Mouse (Mus musculus): ENCODE measurements around the gene Myo15b. TPM values are rescaled to one million over a fixed set of nuclear protein-coding genes. Genes with fewer than 3 reads are reported as not detected.

Myo15b gene
- polyA plus RNA-seq, 1 experiment from 2014 or later: 16.5 TPM

GRCm38 (mm10) chr11:115821001-115821400 lies 37.2 kb upstream of the Myo15b start:
- ATAC-seq (replicated peaks; ENCODE audit: low FRiP score, low read depth) (no peak), DNase-seq (ENCODE audit: low spot score) (no peak)
- H3K36me3 ChIP-seq (ENCODE audit: insufficient read depth, low read length): peaks cover 28% of the 10 kb centered on the region; the same call in 1 of the 2 replicates
- H3K4me3 ChIP-seq (replicated peaks; ENCODE audit: low read depth, low read length): no peak overlapping the region
- H3K4me2 ChIP-seq (ENCODE audit: low read length): no peak overlapping the region
- H3K4me1 ChIP-seq (replicated peaks; ENCODE audit: insufficient read depth, low read length): peaks cover 4% of the 10 kb centered on the region; the same call in 1 of the 2 replicates
- peak overlapping the region; percentile 57; the same call in 1 of the 2 replicates for H3K27ac ChIP-seq
- H3K9ac ChIP-seq (ENCODE audit: low read depth, low read length): peak overlapping the region; percentile 35; the same call in 1 of the 2 replicates
- 65% methylated on average over 4 of the region's 4 CpGs for WGBS
- H3K27me3 ChIP-seq (ENCODE audit: insufficient read depth, low read length): no peaks in the 10 kb centered on the region
- TF ChIP-seq CTCF (IDR thresholded peaks at IDR 0.05; ENCODE audit: low read depth): no peak
- no peaks in the 10 kb centered on the region for H3K9me3 ChIP-seq (replicated peaks; ENCODE audit: low read length)

GRCm38 (mm10) chr11:115823774-115824740 lies 34.1 kb upstream of the Myo15b start, which contains the start of gene Llgl2:
Gene Llgl2, plus strand, starts transcription at chr11:115824049.
- DNase-seq (ENCODE audit: low spot score) (peak; percentile 93), ATAC-seq (replicated peaks; ENCODE audit: low FRiP score, low read depth) (peak; percentile 97)
- Histone ChIP-seq H3K27ac (peak within 1 kb of the TSS; percentile 87), H3K36me3 (ENCODE audit: insufficient read depth, low read length) (peaks cover 24% of the 10 kb centered on the region; the same call in 1 of the 2 replicates), H3K4me1 (replicated peaks; ENCODE audit: insufficient read depth, low read length) (peaks cover 12% of the 10 kb centered on the region), H3K9ac (ENCODE audit: low read depth, low read length) (peak within 1 kb of the TSS; percentile 82), H3K4me3 (replicated peaks; ENCODE audit: low read depth, low read length) (peak within 1 kb of the TSS; percentile 73), H3K9me3 (replicated peaks; ENCODE audit: low read length) (no peaks in the 10 kb centered on the region), H3K27me3 (ENCODE audit: insufficient read depth, low read length) (no peaks in the 10 kb centered on the region), H3K4me2 (ENCODE audit: low read length) (peak within 1 kb of the TSS; percentile 96)
- under 1% methylated on average over 87 of the region's 87 CpGs for WGBS
- no peak for TF ChIP-seq CTCF (IDR thresholded peaks at IDR 0.05; ENCODE audit: low read depth)

DNA sequence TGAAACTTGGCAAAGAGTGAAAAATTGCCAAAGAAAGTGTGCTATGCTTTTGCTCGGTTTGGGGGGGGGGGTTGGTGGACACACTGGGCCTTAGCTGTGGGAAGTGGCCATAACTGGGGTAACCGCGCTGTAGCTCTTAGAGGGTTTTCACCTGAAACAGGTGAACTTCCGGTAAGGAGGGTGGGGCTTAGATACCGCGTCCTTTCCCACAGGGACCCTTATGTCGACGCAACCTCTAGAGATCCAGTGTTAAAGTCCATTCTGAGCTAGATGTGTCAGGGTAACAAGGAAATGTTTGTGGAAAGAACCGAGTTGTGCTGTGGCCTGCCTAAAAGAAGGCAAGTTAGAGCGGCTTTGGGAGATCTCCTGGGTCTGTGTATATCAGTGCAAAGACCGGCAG lies 33.4 kb upstream of the Myo15b start:
- DNase-seq (ENCODE audit: low spot score) (no peak), ATAC-seq (replicated peaks; ENCODE audit: low FRiP score, low read depth) (no peak)
- Histone ChIP-seq H3K9ac (ENCODE audit: low read depth, low read length) (peak overlapping the region; percentile 82), H3K36me3 (ENCODE audit: insufficient read depth, low read length) (peaks cover 23% of the 10 kb centered on the region; the same call in 1 of the 2 replicates), H3K9me3 (replicated peaks; ENCODE audit: low read length) (no peaks in the 10 kb centered on the region), H3K4me1 (replicated peaks; ENCODE audit: insufficient read depth, low read length) (peaks cover 20% of the 10 kb centered on the region), H3K4me3 (replicated peaks; ENCODE audit: low read depth, low read length) (peak overlapping the region; percentile 73), H3K27ac (peak overlapping the region; percentile 87), H3K4me2 (ENCODE audit: low read length) (peak overlapping the region; percentile 96), H3K27me3 (ENCODE audit: insufficient read depth, low read length) (no peaks in the 10 kb centered on the region)
- TF ChIP-seq CTCF (IDR thresholded peaks at IDR 0.05; ENCODE audit: low read depth): no peak
- WGBS: 21% methylated on average over 11 of the region's 11 CpGs

DNA sequence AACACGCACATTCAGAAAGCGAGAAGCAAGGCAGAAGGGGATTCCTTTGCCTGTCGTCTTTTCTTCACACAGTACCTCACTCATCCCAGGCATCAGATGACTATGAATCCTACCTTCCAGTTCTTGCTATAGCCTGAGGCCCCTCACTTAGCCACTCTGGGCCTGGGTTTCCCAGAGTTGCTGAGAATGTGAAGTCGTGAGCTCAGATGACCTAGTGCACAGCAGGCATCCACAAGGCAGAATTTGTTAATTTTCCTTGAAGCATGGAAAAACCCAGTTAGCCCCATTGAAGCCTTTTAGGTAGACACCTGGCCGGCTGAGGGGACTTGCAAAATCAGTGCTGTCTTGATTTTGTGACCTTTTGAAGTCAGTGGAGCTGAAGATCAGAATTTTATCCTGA lies 31.7 kb upstream of the Myo15b start:
- Histone ChIP-seq H3K4me3 (replicated peaks; ENCODE audit: low read depth, low read length) (no peak overlapping the region), H3K36me3 (ENCODE audit: insufficient read depth, low read length) (peaks cover 8% of the 10 kb centered on the region; the same call in 1 of the 2 replicates), H3K4me1 (replicated peaks; ENCODE audit: insufficient read depth, low read length) (peaks cover 35% of the 10 kb centered on the region), H3K4me2 (ENCODE audit: low read length) (peak overlapping the region; percentile 4; the same call in 1 of the 2 replicates), H3K27ac (no peak overlapping the region), H3K9me3 (replicated peaks; ENCODE audit: low read length) (no peaks in the 10 kb centered on the region), H3K9ac (ENCODE audit: low read depth, low read length) (no peak overlapping the region), H3K27me3 (ENCODE audit: insufficient read depth, low read length) (no peaks in the 10 kb centered on the region)
- TF ChIP-seq CTCF (IDR thresholded peaks at IDR 0.05; ENCODE audit: low read depth): no peak
- WGBS: 55% methylated on average over 5 of the region's 5 CpGs
- ATAC-seq (replicated peaks; ENCODE audit: low FRiP score, low read depth) (no peak), DNase-seq (ENCODE audit: low spot score) (no peak)

DNA sequence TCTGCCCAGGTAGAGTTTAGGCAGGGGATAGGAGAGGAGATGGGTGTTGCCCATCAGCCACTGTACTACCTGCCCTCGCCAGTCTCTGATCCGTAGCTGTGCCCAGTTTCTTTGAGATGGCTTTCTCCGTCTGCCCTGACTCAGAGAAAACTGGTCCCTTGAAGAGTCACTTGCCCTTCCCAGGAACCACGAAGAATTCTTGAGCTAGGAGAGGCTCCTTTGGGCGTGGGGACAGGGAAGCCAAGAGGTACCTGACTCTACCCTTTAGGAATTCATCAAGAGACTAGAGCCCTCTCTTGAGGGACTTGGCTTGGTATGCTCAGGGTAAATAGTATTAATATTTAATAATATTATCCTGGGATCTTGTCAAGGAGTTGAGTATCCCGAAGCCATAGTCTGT lies 30.6 kb upstream of the Myo15b start:
- no peak overlapping the region for H3K27ac ChIP-seq
- no peak overlapping the region for H3K4me2 ChIP-seq (ENCODE audit: low read length)
- DNase-seq (ENCODE audit: low spot score): no peak
- H3K4me1 ChIP-seq (replicated peaks; ENCODE audit: insufficient read depth, low read length): peaks cover 46% of the 10 kb centered on the region
- no peak overlapping the region for H3K4me3 ChIP-seq (replicated peaks; ENCODE audit: low read depth, low read length)
- TF ChIP-seq CTCF (IDR thresholded peaks at IDR 0.05; ENCODE audit: low read depth): no peak
- H3K36me3 ChIP-seq (ENCODE audit: insufficient read depth, low read length): 0 out of 2 replicates have a peak, but pooled peaks cover 2% of the 10 kb centered on the region
- no peaks in the 10 kb centered on the region for H3K27me3 ChIP-seq (ENCODE audit: insufficient read depth, low read length)
- no peaks in the 10 kb centered on the region for H3K9me3 ChIP-seq (replicated peaks; ENCODE audit: low read length)
- 82% methylated on average over 6 of the region's 6 CpGs for whole genome bisulfite sequencing
- ATAC-seq (replicated peaks; ENCODE audit: low FRiP score, low read depth): no peak
- H3K9ac ChIP-seq (ENCODE audit: low read depth, low read length): no peak overlapping the region

GRCm38 (mm10) chr11:115829036-115829435 lies 29.2 kb upstream of the Myo15b start:
- no peaks in the 10 kb centered on the region for H3K36me3 ChIP-seq (ENCODE audit: insufficient read depth, low read length)
- DNase-seq (ENCODE audit: low spot score) (no peak), ATAC-seq (replicated peaks; ENCODE audit: low FRiP score, low read depth) (no peak)
- H3K4me3 ChIP-seq (replicated peaks; ENCODE audit: low read depth, low read length): no peak overlapping the region
- TF ChIP-seq CTCF (IDR thresholded peaks at IDR 0.05; ENCODE audit: low read depth): no peak
- no peak overlapping the region for H3K4me2 ChIP-seq (ENCODE audit: low read length)
- 0 out of 2 replicates have a peak overlapping the region, but pooled peaks have one; percentile 40 for H3K9ac ChIP-seq (ENCODE audit: low read depth, low read length)
- H3K27me3 ChIP-seq (ENCODE audit: insufficient read depth, low read length): no peaks in the 10 kb centered on the region
- WGBS: 53% methylated on average over 4 of the region's 4 CpGs
- H3K4me1 ChIP-seq (replicated peaks; ENCODE audit: insufficient read depth, low read length): peaks cover 54% of the 10 kb centered on the region
- no peaks in the 10 kb centered on the region for H3K9me3 ChIP-seq (replicated peaks; ENCODE audit: low read length)
- H3K27ac ChIP-seq: peak overlapping the region; percentile 54

Measured in kidney, postnatal 0 days (tissue).